Mouse (Mus musculus) heart, postnatal 0 days (tissue): ENCODE data around the gene Otulinl.

Source experiments
- CTCF ChIP-seq: IDR thresholded peaks from 2 replicates; pipeline ENCODE4 v1.5.1; 2016; ENCODE audit warnings: antibody characterized with exemption, control low read depth, low read depth
- EP300 ChIP-seq: IDR thresholded peaks from 2 replicates; pipeline ENCODE4 v1.6.1; 2016; ENCODE audit warnings: antibody characterized with exemption, low read depth

DNA sequence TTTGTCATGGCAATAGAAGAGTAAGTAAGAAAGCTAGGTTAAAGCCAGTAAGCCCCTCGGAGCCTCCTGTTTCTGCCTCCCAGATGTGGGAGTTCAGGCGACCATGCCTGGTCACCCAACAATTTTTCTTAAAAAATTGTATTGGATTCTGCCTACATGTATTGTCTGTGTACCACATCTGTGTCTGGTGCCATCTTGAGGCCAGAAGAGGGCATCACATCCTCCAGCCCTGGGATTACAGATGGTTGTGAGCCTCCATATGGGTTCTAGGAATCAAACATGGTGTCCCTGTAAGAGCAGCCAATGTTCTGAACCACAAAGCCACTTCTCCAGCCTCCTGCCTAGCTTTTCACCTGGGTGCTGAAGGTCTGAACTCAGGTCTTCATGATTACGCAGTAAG is 38.5 kb downstream of the Otulinl start:
- TF ChIP-seq EP300 = no peak
- TF ChIP-seq CTCF = peak; percentile 74
